Mouse (Mus musculus) cerebellum, adult 2 months (tissue): ENCODE results near the gene Rpia.

ENCODE experiments used
- CTCF ChIP-seq: fragments of 200-500 bp; IDR thresholded peaks from 2 replicates; pipeline ENCODE4 v1.5.1; 2011; ENCODE audit warnings: low read depth, mild to moderate bottlenecking, control low read depth, low read length, moderate library complexity, borderline replicate concordance; ENCODE audit not compliant: insufficient read depth
- POLR2A ChIP-seq: fragments of 200-500 bp; IDR thresholded peaks from 2 replicates; pipeline ENCODE4 v1.6.1; 2011; ENCODE audit warnings: low read length, control low read depth, borderline replicate concordance; ENCODE audit not compliant: insufficient read depth

DNA sequence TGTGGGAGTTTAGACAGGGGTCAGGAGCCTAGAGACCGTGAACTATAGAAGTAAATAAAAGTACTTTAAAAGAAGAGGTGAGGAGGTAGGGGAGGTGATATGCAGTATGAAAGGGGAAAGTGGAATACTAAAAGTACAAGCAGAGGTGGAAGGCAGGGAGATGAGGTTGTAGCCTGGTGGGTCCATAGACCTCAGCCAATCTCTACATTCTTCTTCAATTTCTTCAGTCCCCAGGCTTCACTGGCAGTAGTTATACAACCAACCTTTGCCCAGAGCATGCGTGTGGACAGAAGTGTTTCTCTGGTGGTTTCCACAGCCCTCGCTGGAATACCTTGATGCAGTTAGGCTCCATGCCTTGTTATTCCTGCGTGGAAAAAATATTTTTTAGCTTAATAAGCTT, 73.9 kb downstream of the Rpia start:
- TF ChIP-seq POLR2A = no peak
- TF ChIP-seq CTCF = no peak
